Mouse (Mus musculus): ENCODE data around the gene Wdr62. TPM values are rescaled to one million over a fixed set of nuclear protein-coding genes. Genes with fewer than 3 reads are reported as not detected.
"Not testable (repeated sequence)": the region's sequence is repeated elsewhere in the genome, so short reads cannot be mapped to it uniquely, and the experiment has no call there.

Gene Wdr62
- total RNA-seq, 2 experiments from 2014 or later, result 0.77 to 1.6 TPM

- DNase-seq (ENCODE audit: low spot score in 2 of 2), result no peak
Measured at GRCm38 (mm10) chr7:30211025-30211424, 69.2 kb downstream of the Wdr62 start.

GRCm38 (mm10) chr7:30206364-30206763, 73.9 kb downstream of the Wdr62 start:
- DNase-seq (ENCODE audit: low spot score in 2 of 2), result not testable (repeated sequence)

GRCm38 (mm10) chr7:30205383-30205782, 74.8 kb downstream of the Wdr62 start:
- DNase-seq (ENCODE audit: low spot score in 2 of 2), result peak in 1 of 2 experiments; percentile 59

GRCm38 (mm10) chr7:30204380-30204779, 75.8 kb downstream of the Wdr62 start:
- no peak for DNase-seq (ENCODE audit: low spot score in 2 of 2)

- no peak for DNase-seq (ENCODE audit: low spot score in 2 of 2)
Measured at GRCm38 (mm10) chr7:30202895-30203690, 77.1 kb downstream of the Wdr62 start.

GRCm38 (mm10) chr7:30200661-30201060, 79.6 kb downstream of the Wdr62 start:
- DNase-seq (ENCODE audit: low spot score in 2 of 2), result not testable (repeated sequence)

GRCm38 (mm10) chr7:30200200-30200599, 80.0 kb downstream of the Wdr62 start:
- no peak for DNase-seq (ENCODE audit: low spot score in 2 of 2)

GRCm38 (mm10) chr7:30199498-30200139, 80.6 kb downstream of the Wdr62 start:
- no peak for DNase-seq (ENCODE audit: low spot score in 2 of 2)

GRCm38 (mm10) chr7:30198481-30198971, 81.7 kb downstream of the Wdr62 start, which contains the start of gene Capns1:
Gene Capns1 (minus strand): TSS chr7:30198811.
- peak in 1 of 2 experiments; percentile 70 for DNase-seq (ENCODE audit: low spot score in 2 of 2)

- no peak for DNase-seq (ENCODE audit: low spot score in 2 of 2)
Measured at GRCm38 (mm10) chr7:30197592-30198129, 82.6 kb downstream of the Wdr62 start.

GRCm38 (mm10) chr7:30196171-30196570, 84.0 kb downstream of the Wdr62 start:
- DNase-seq (ENCODE audit: low spot score in 2 of 2), result no peak

GRCm38 (mm10) chr7:30195461-30195860, 84.8 kb downstream of the Wdr62 start:
- no peak for DNase-seq (ENCODE audit: low spot score in 2 of 2)

GRCm38 (mm10) chr7:30194884-30195283, 85.3 kb downstream of the Wdr62 start:
- DNase-seq (ENCODE audit: low spot score in 2 of 2), result peak; percentile 92 to 96

- peak in 1 of 2 experiments; percentile 43 for DNase-seq (ENCODE audit: low spot score in 2 of 2)
Measured at GRCm38 (mm10) chr7:30194101-30194831, 86.0 kb downstream of the Wdr62 start.

- peak; percentile 68 to 86 for DNase-seq (ENCODE audit: low spot score in 2 of 2)
Measured at GRCm38 (mm10) chr7:30193581-30194100, 86.6 kb downstream of the Wdr62 start.

- DNase-seq (ENCODE audit: low spot score in 2 of 2), result no peak
Measured at GRCm38 (mm10) chr7:30193013-30193412, 87.2 kb downstream of the Wdr62 start.

GRCm38 (mm10) chr7:30192088-30192487, 88.1 kb downstream of the Wdr62 start:
- DNase-seq (ENCODE audit: low spot score in 2 of 2), result no peak
